Comparison of ENCODE assay signal across 8 mouse cellular contexts in genomic region chr17:53478858-53479603, GRCm38 (mm10). TPM values are rescaled to one million over a fixed set of nuclear protein-coding genes. Genes with fewer than 3 reads are reported as not detected.
DNase-seq lines count a peak whose midpoint lies in the region; ATAC-seq lines count a peak whose summit lies in the region.

Gene Rab5a, plus strand, starts transcription at chr17:53479234.

- H3K9ac ChIP-seq in hindbrain, embryonic 15.5 days: peak within 1 kb of the TSS; percentile 92

- no peaks in the 10 kb centered on the region for H3K9me3 ChIP-seq in hindbrain, embryonic 15.5 days

- peak within 1 kb of the TSS; percentile 68 for H3K4me2 ChIP-seq in hindbrain, embryonic 15.5 days

- peak within 1 kb of the TSS; percentile 85 for H3K4me3 ChIP-seq in hindbrain, embryonic 15.5 days

- no peaks in the 10 kb centered on the region for H3K27me3 ChIP-seq in hindbrain, embryonic 15.5 days

- peak; percentile 99 for DNase-seq in T-cell, adult 2 months (ENCODE audit: low spot score)
- peak; percentile 98 to 99 for DNase-seq in cerebellum, postnatal 36 days
- DNase-seq in frontal cortex, postnatal 36 days (ENCODE audit: low spot score in 2 of 2): peak; percentile 99
- DNase-seq in left cerebral cortex, adult 11 months (ENCODE audit: low spot score): peak; percentile 99
- peak; percentile 100 for DNase-seq in lung, postnatal 4 days
- peak; percentile 97 for DNase-seq in retina, postnatal 7 days (ENCODE audit: low read depth, low spot score)
- DNase-seq in urinary bladder, adult 2 months (ENCODE audit: low spot score): peak; percentile 98

- no peaks in the 10 kb centered on the region for H3K36me3 ChIP-seq in hindbrain, embryonic 15.5 days

- ATAC-seq in hindbrain, embryonic 15.5 days (ENCODE audit: low FRiP score, low read depth): peak; percentile 98

- WGBS in hindbrain, embryonic 15.5 days: under 1% methylated on average over 64 of the region's 82 CpGs

- H3K27ac ChIP-seq in hindbrain, embryonic 15.5 days (replicated peaks): peak within 1 kb of the TSS; percentile 99

- peaks cover 28% of the 10 kb centered on the region for H3K4me1 ChIP-seq in hindbrain, embryonic 15.5 days (replicated peaks)

RNA-seq across cellular contexts. Expression of gene Rab5a, which starts in this region (rescaled TPM):
- 112 and 113 TPM in 2 replicates for polyA plus RNA-seq in hindbrain, embryonic 15.5 days (2015; fragmentation: Nextera tagmentation; extraction: Ambion mirVana)
- polyA plus RNA-seq in urinary bladder, adult 2 months (2012; rRNA removed): 61.6 and 65.4 TPM in 2 replicates

Comparison
In these comparisons a context has a peak if more than half of its experiments do, and no peak if none do; other contexts are left out.
1. Peak in every context shown above with its lines: DNase-seq, ATAC-seq, H3K4me3 ChIP-seq and H3K27ac ChIP-seq.